Mouse (Mus musculus) hindbrain, embryonic 14.5 days (tissue): ENCODE results near the gene Mphosph6. TPM values are rescaled to one million over a fixed set of nuclear protein-coding genes. Genes with fewer than 3 reads are reported as not detected.

ENCODE experiments used
- ATAC-seq: fragments of 200-750 bp; cut with Nextera tagmentation; 2 replicates; pipeline ENCODE4 v1.8.0; 2017; ENCODE audit warnings: moderate number of reproducible peaks, mild to moderate bottlenecking, moderate TSS enrichment, moderate library complexity; ENCODE audit not compliant: low FRiP score
- DNase-seq: peaks from one replicate; pipeline ENCODE4 v3.0.0-alpha.2; 2015; ENCODE audit warnings: low spot score
- H3K27ac ChIP-seq: fragments of 300-500 bp; sonication (generic); 2 replicates; pipeline ENCODE4 v1.5.1; 2014; ENCODE audit warnings: mild to moderate bottlenecking, moderate library complexity
- H3K27me3 ChIP-seq: fragments of 300-500 bp; sonication (generic); 2 replicates; pipeline ENCODE4 v1.6.1; 2014; ENCODE audit warnings: mild to moderate bottlenecking, low read length, mixed read lengths; ENCODE audit not compliant: control insufficient read depth, insufficient read depth
- H3K36me3 ChIP-seq: fragments of 300-500 bp; sonication (generic); replicated peaks from 2 replicates; pipeline ENCODE4 v1.6.1; 2014; ENCODE audit not compliant: control insufficient read depth, insufficient read depth
- H3K4me1 ChIP-seq: fragments of 300-500 bp; sonication (generic); replicated peaks from 2 replicates; pipeline ENCODE4 v1.6.1; 2014; ENCODE audit warnings: antibody characterized with exemption, low read length, mixed read lengths; ENCODE audit not compliant: control insufficient read depth, insufficient read depth
- H3K4me2 ChIP-seq: fragments of 300-500 bp; sonication (generic); replicated peaks from 2 replicates; pipeline ENCODE4 v1.6.1; 2014; ENCODE audit warnings: mild to moderate bottlenecking, moderate library complexity
- H3K4me3 ChIP-seq: fragments of 300-500 bp; sonication (generic); replicated peaks from 2 replicates; pipeline ENCODE4 v1.5.1; 2014; ENCODE audit warnings: mild to moderate bottlenecking, low read length
- H3K9ac ChIP-seq: fragments of 300-500 bp; sonication (generic); 2 replicates; pipeline ENCODE4 v1.6.1; 2014
- H3K9me3 ChIP-seq: fragments of 300-500 bp; sonication (generic); 2 replicates; pipeline ENCODE4 v1.6.1; 2016; ENCODE audit warnings: low read length; ENCODE audit not compliant: control insufficient read depth
- WGBS: fragments of 180-500 bp; shearing (Covaris S2); extraction: QIAGEN DNeasy Blood & Tissue Kit; methylation state at CpG from one replicate; pipeline ENCODE4 v1.1.7; 2014; 5-methylcytosine and 5-hydroxymethylcytosine counted together
- polyA plus RNA-seq: library from polyadenylated mRNA; unstranded; fragments of >200 nt; fragmentation: Nextera tagmentation; extraction: Ambion mirVana; gene quantifications from 2 replicates; pipeline ENCODE4 v1.2.1, GENCODE M21; 2014

Mphosph6 gene
- polyA plus RNA-seq, 1 experiment from 2014 or later, result 30.8 TPM

GRCm38 (mm10) chr8:117775626-117776025 is 26.1 kb downstream of the Mphosph6 start:
- no peak overlapping the region for H3K27ac ChIP-seq
- H3K9ac ChIP-seq, result no peak overlapping the region
- no peaks in the 10 kb centered on the region for H3K27me3 ChIP-seq
- DNase-seq (no peak), ATAC-seq (no peak)
- no peak overlapping the region for H3K4me3 ChIP-seq
- no peaks in the 10 kb centered on the region for H3K36me3 ChIP-seq
- H3K4me1 ChIP-seq, result no peaks in the 10 kb centered on the region
- WGBS, result 45% methylated on average over 10 of the region's 10 CpGs
- H3K9me3 ChIP-seq, result no peaks in the 10 kb centered on the region
- no peak overlapping the region for H3K4me2 ChIP-seq

GRCm38 (mm10) chr8:117772597-117772996 is 29.1 kb downstream of the Mphosph6 start:
- no peak overlapping the region for H3K4me3 ChIP-seq
- DNase-seq (no peak), ATAC-seq (no peak)
- H3K9ac ChIP-seq, result no peak overlapping the region
- no peaks in the 10 kb centered on the region for H3K27me3 ChIP-seq
- no peak overlapping the region for H3K27ac ChIP-seq
- H3K36me3 ChIP-seq, result no peaks in the 10 kb centered on the region
- no peaks in the 10 kb centered on the region for H3K4me1 ChIP-seq
- WGBS, result 57% methylated on average over 2 of the region's 2 CpGs
- H3K4me2 ChIP-seq, result no peak overlapping the region
- no peaks in the 10 kb centered on the region for H3K9me3 ChIP-seq

- Histone ChIP-seq H3K27me3 (no peaks in the 10 kb centered on the region), H3K9ac (no peak overlapping the region), H3K36me3 (no peaks in the 10 kb centered on the region), H3K27ac (no peak overlapping the region), H3K4me1 (no peaks in the 10 kb centered on the region), H3K4me3 (no peak overlapping the region), H3K4me2 (no peak overlapping the region), H3K9me3 (no peaks in the 10 kb centered on the region)
- peak; percentile 69 for DNase-seq
- 76% methylated on average over 2 of the region's 2 CpGs for WGBS
- no peak for ATAC-seq
Measured at GRCm38 (mm10) chr8:117772126-117772525, 29.6 kb downstream of the Mphosph6 start.

GRCm38 (mm10) chr8:117771115-117771836 is 30.5 kb downstream of the Mphosph6 start:
- WGBS, result 86% methylated on average over 9 of the region's 9 CpGs
- DNase-seq, result no peak
- Histone ChIP-seq H3K27me3 (no peaks in the 10 kb centered on the region), H3K9me3 (no peaks in the 10 kb centered on the region), H3K36me3 (no peaks in the 10 kb centered on the region), H3K4me3 (no peak overlapping the region), H3K27ac (no peak overlapping the region), H3K9ac (no peak overlapping the region), H3K4me2 (no peak overlapping the region), H3K4me1 (no peaks in the 10 kb centered on the region)
- no peak for ATAC-seq

- Histone ChIP-seq H3K9me3 (no peaks in the 10 kb centered on the region), H3K27ac (no peak overlapping the region), H3K9ac (no peak overlapping the region), H3K27me3 (no peaks in the 10 kb centered on the region), H3K4me3 (no peak overlapping the region), H3K36me3 (no peaks in the 10 kb centered on the region), H3K4me2 (no peak overlapping the region), H3K4me1 (no peaks in the 10 kb centered on the region)
- WGBS, result 78% methylated on average over 7 of the region's 7 CpGs
- DNase-seq (no peak), ATAC-seq (no peak)
Measured at GRCm38 (mm10) chr8:117768971-117769370, 32.8 kb downstream of the Mphosph6 start.

GRCm38 (mm10) chr8:117765947-117766346 is 35.8 kb downstream of the Mphosph6 start:
- no peak overlapping the region for H3K4me3 ChIP-seq
- no peak overlapping the region for H3K4me2 ChIP-seq
- H3K36me3 ChIP-seq, result no peaks in the 10 kb centered on the region
- no peak overlapping the region for H3K9ac ChIP-seq
- H3K4me1 ChIP-seq, result no peaks in the 10 kb centered on the region
- H3K27ac ChIP-seq, result no peak overlapping the region
- 83% methylated on average over 5 of the region's 5 CpGs for WGBS
- DNase-seq, result no peak
- no peaks in the 10 kb centered on the region for H3K27me3 ChIP-seq
- no peaks in the 10 kb centered on the region for H3K9me3 ChIP-seq
- no peak for ATAC-seq

- ATAC-seq, result no peak
- no peaks in the 10 kb centered on the region for H3K9me3 ChIP-seq
- H3K4me2 ChIP-seq, result no peak overlapping the region
- DNase-seq, result no peak
- no peak overlapping the region for H3K27ac ChIP-seq
- no peaks in the 10 kb centered on the region for H3K36me3 ChIP-seq
- no peak overlapping the region for H3K4me3 ChIP-seq
- no peaks in the 10 kb centered on the region for H3K27me3 ChIP-seq
- no peak overlapping the region for H3K9ac ChIP-seq
- 87% methylated on average over 4 of the region's 4 CpGs for WGBS
- H3K4me1 ChIP-seq, result no peaks in the 10 kb centered on the region
Measured at GRCm38 (mm10) chr8:117764625-117765024, 37.1 kb downstream of the Mphosph6 start.

- no peak overlapping the region for H3K4me2 ChIP-seq
- no peaks in the 10 kb centered on the region for H3K4me1 ChIP-seq
- H3K27me3 ChIP-seq, result no peaks in the 10 kb centered on the region
- no peaks in the 10 kb centered on the region for H3K36me3 ChIP-seq
- ATAC-seq (no peak), DNase-seq (no peak)
- no peak overlapping the region for H3K4me3 ChIP-seq
- no peak overlapping the region for H3K27ac ChIP-seq
- no peak overlapping the region for H3K9ac ChIP-seq
- no peaks in the 10 kb centered on the region for H3K9me3 ChIP-seq
- WGBS, result 88% methylated on average over 6 of the region's 6 CpGs
Measured at GRCm38 (mm10) chr8:117762776-117763175, 39.0 kb downstream of the Mphosph6 start.

- no peak overlapping the region for H3K27ac ChIP-seq
- no peak for DNase-seq
- no peak overlapping the region for H3K9ac ChIP-seq
- H3K4me3 ChIP-seq, result no peak overlapping the region
- H3K4me1 ChIP-seq, result no peaks in the 10 kb centered on the region
- no peak for ATAC-seq
- H3K27me3 ChIP-seq, result no peaks in the 10 kb centered on the region
- no peaks in the 10 kb centered on the region for H3K9me3 ChIP-seq
- H3K4me2 ChIP-seq, result no peak overlapping the region
- 86% methylated on average over 11 of the region's 11 CpGs for WGBS
- no peaks in the 10 kb centered on the region for H3K36me3 ChIP-seq
Measured at GRCm38 (mm10) chr8:117757900-117758299, 43.8 kb downstream of the Mphosph6 start.

- H3K36me3 ChIP-seq, result no peaks in the 10 kb centered on the region
- no peaks in the 10 kb centered on the region for H3K9me3 ChIP-seq
- no peaks in the 10 kb centered on the region for H3K4me1 ChIP-seq
- no peaks in the 10 kb centered on the region for H3K27me3 ChIP-seq
- WGBS, result 49% methylated on average over 2 of the region's 2 CpGs
- H3K4me2 ChIP-seq, result no peak overlapping the region
- no peak overlapping the region for H3K9ac ChIP-seq
- no peak overlapping the region for H3K27ac ChIP-seq
- no peak for DNase-seq
- no peak for ATAC-seq
- no peak overlapping the region for H3K4me3 ChIP-seq
Measured at GRCm38 (mm10) chr8:117749436-117749835, 52.3 kb downstream of the Mphosph6 start.
